Mouse (Mus musculus) thymus, postnatal 0 days (tissue): ENCODE results near the gene Ptprn2. TPM values are rescaled to one million over a fixed set of nuclear protein-coding genes. Genes with fewer than 3 reads are reported as not detected.

Experiments
- DNase-seq: peaks from one replicate; pipeline ENCODE4 v3.0.0-alpha.2; 2015; ENCODE audit warnings: low spot score
- polyA plus RNA-seq: library from polyadenylated mRNA; unstranded; fragments of >200 nt; fragmentation: Nextera tagmentation; extraction: Ambion mirVana; gene quantifications from 2 replicates; pipeline ENCODE4 v1.2.1, GENCODE M21; 2015

Gene Ptprn2
- polyA plus RNA-seq, 1 experiment from 2014 or later: 0.14 TPM

GRCm38 (mm10) chr12:116590076-116590475, 104.6 kb downstream of the Ptprn2 start:
- DNase-seq: no peak

- peak; percentile 8 for DNase-seq
Measured at GRCm38 (mm10) chr12:116594457-116594856, 108.9 kb downstream of the Ptprn2 start.

GRCm38 (mm10) chr12:116594866-116595610, 109.5 kb downstream of the Ptprn2 start:
- DNase-seq: no peak

GRCm38 (mm10) chr12:116595727-116596126, 110.2 kb downstream of the Ptprn2 start:
- DNase-seq: no peak

GRCm38 (mm10) chr12:116596993-116597392, 111.5 kb downstream of the Ptprn2 start:
- DNase-seq: no peak

- no peak for DNase-seq
Measured at GRCm38 (mm10) chr12:116597670-116598069, 112.2 kb downstream of the Ptprn2 start.

GRCm38 (mm10) chr12:116598123-116599005, 112.8 kb downstream of the Ptprn2 start:
- DNase-seq: no peak

- no peak for DNase-seq
Measured at GRCm38 (mm10) chr12:116599537-116599936, 114.0 kb downstream of the Ptprn2 start.

- no peak for DNase-seq
Measured at GRCm38 (mm10) chr12:116600054-116600453, 114.5 kb downstream of the Ptprn2 start.

- no peak for DNase-seq
Measured at GRCm38 (mm10) chr12:116601395-116601794, 115.9 kb downstream of the Ptprn2 start.

- no peak for DNase-seq
Measured at GRCm38 (mm10) chr12:116601921-116602320, 116.4 kb downstream of the Ptprn2 start.

- no peak for DNase-seq
Measured at GRCm38 (mm10) chr12:116608598-116608997, 123.1 kb downstream of the Ptprn2 start.

GRCm38 (mm10) chr12:116619868-116620267, 134.3 kb downstream of the Ptprn2 start:
- DNase-seq: peak; percentile 68

- no peak for DNase-seq
Measured at GRCm38 (mm10) chr12:116620299-116620698, 134.8 kb downstream of the Ptprn2 start.

- DNase-seq: no peak
Measured at GRCm38 (mm10) chr12:116621325-116622040, 136.0 kb downstream of the Ptprn2 start.

- no peak for DNase-seq
Measured at GRCm38 (mm10) chr12:116622665-116623387, 137.3 kb downstream of the Ptprn2 start.

GRCm38 (mm10) chr12:116625391-116626281, 140.1 kb downstream of the Ptprn2 start:
- DNase-seq: peak; percentile 46

- no peak for DNase-seq
Measured at GRCm38 (mm10) chr12:116628992-116629391, 143.5 kb downstream of the Ptprn2 start.

GRCm38 (mm10) chr12:116637498-116637897, 152.0 kb downstream of the Ptprn2 start:
- no peak for DNase-seq

- no peak for DNase-seq
Measured at GRCm38 (mm10) chr12:116640871-116641270, 155.4 kb downstream of the Ptprn2 start.
